Mouse (Mus musculus) testis, adult 2 months (tissue): ENCODE data around the gene Ppil2.

Experiments
- CTCF ChIP-seq: fragments of 200-500 bp; IDR thresholded peaks from 2 replicates; pipeline ENCODE4 v1.5.1; 2012; ENCODE audit warnings: low read depth, mild to moderate bottlenecking, inconsistent platforms, low read length, moderate library complexity; ENCODE audit not compliant: control insufficient read depth, insufficient read depth, insufficient replicate concordance
- POLR2A ChIP-seq: fragments of 200-500 bp; IDR thresholded peaks from 2 replicates; pipeline ENCODE4 v1.6.1; 2012; ENCODE audit warnings: low read depth, mild to moderate bottlenecking, inconsistent platforms, low read length, moderate library complexity; ENCODE audit not compliant: control insufficient read depth

- TF ChIP-seq CTCF (no peak), POLR2A (no peak)
Observed at GRCm38 (mm10) chr16:17096938-17097337, 14.1 kb downstream of the Ppil2 start.
